Mouse (Mus musculus) heart, embryonic 14.5 days (tissue): ENCODE data around the gene Angel2. TPM values are rescaled to one million over a fixed set of nuclear protein-coding genes. Genes with fewer than 3 reads are reported as not detected.

Experiments used
- ATAC-seq: fragments of 200-750 bp; cut with Nextera tagmentation; 2 replicates; pipeline ENCODE4 v1.8.0; 2017; ENCODE audit warnings: low read depth, moderate TSS enrichment; ENCODE audit not compliant: insufficient number of reproducible peaks, insufficient read depth, low FRiP score
- H3K27ac ChIP-seq, 2 experiments: fragments of 200-500 bp in 1 of 2; fragments of 300-500 bp in 1 of 2; sonication (generic) in 1 of 2; replicated peaks in 1 of 2; 2 replicates each; pipeline ENCODE4 v1.5.1; 2012 to 2014; ENCODE audit warnings: low read depth in 2 of 2, low read length in 2 of 2, control low read depth in 1 of 2, mild to moderate bottlenecking in 1 of 2, mixed read lengths in 1 of 2; ENCODE audit not compliant: control insufficient read depth in 1 of 2, insufficient read depth in 1 of 2
- H3K27me3 ChIP-seq: fragments of 300-500 bp; sonication (generic); 2 replicates; pipeline ENCODE4 v1.6.1; 2014; ENCODE audit warnings: mild to moderate bottlenecking, low read length, control low read depth; ENCODE audit not compliant: control insufficient read depth, insufficient read depth
- H3K36me3 ChIP-seq: fragments of 300-500 bp; sonication (generic); 2 replicates; pipeline ENCODE4 v1.6.1; 2014; ENCODE audit warnings: mild to moderate bottlenecking, control low read depth, low read length, mixed read lengths; ENCODE audit not compliant: control insufficient read depth, insufficient read depth
- H3K4me1 ChIP-seq, 2 experiments: fragments of 200-500 bp in 1 of 2; fragments of 300-500 bp in 1 of 2; sonication (generic) in 1 of 2; 2 replicates each; pipeline ENCODE4 v1.6.1; 2012 to 2014; ENCODE audit warnings: low read length in 2 of 2, control low read depth in 1 of 2, mixed read lengths in 1 of 2; ENCODE audit not compliant: control insufficient read depth in 2 of 2, insufficient read depth in 2 of 2
- H3K4me2 ChIP-seq: fragments of 300-500 bp; sonication (generic); 2 replicates; pipeline ENCODE4 v1.6.1; 2014; ENCODE audit warnings: mild to moderate bottlenecking, low read length
- H3K4me3 ChIP-seq, 2 experiments: fragments of 200-500 bp in 1 of 2; fragments of 300-500 bp in 1 of 2; sonication (generic) in 1 of 2; 2 replicates each; pipeline ENCODE4 v1.5.1; 2012 to 2014; ENCODE audit warnings: low read length in 2 of 2, mild to moderate bottlenecking in 2 of 2, control low read depth in 1 of 2, low read depth in 1 of 2, moderate library complexity in 1 of 2; ENCODE audit not compliant: control insufficient read depth in 1 of 2, insufficient read depth in 1 of 2
- H3K9ac ChIP-seq: fragments of 300-500 bp; sonication (generic); 2 replicates; pipeline ENCODE4 v1.6.1; 2014; ENCODE audit warnings: mild to moderate bottlenecking, low read length
- H3K9me3 ChIP-seq: fragments of 300-500 bp; sonication (generic); 2 replicates; pipeline ENCODE4 v1.6.1; 2016; ENCODE audit warnings: low read length, control low read depth; ENCODE audit not compliant: control insufficient read depth
- WGBS: fragments of 180-500 bp; shearing (Covaris S2); extraction: QIAGEN DNeasy Blood & Tissue Kit; methylation state at CpG from one replicate; pipeline ENCODE4 v1.1.7; 2014; 5-methylcytosine and 5-hydroxymethylcytosine counted together
- polyA plus RNA-seq: library from polyadenylated mRNA; unstranded; fragments of >200 nt; fragmentation: Nextera tagmentation; extraction: Ambion mirVana; gene quantifications from 2 replicates; pipeline ENCODE4 v1.2.1, GENCODE M21; 2014

The Angel2 gene
- polyA plus RNA-seq, 1 experiment from 2014 or later: 28.6 TPM

- Histone ChIP-seq H3K4me1 (no peaks in the 10 kb centered on the region), H3K9ac (no peak overlapping the region), H3K27ac (no peak overlapping the region), H3K9me3 (no peaks in the 10 kb centered on the region), H3K27me3 (no peaks in the 10 kb centered on the region), H3K36me3 (no peaks in the 10 kb centered on the region), H3K4me3 (no peak overlapping the region), H3K4me2 (no peak overlapping the region)
- no peak for ATAC-seq
- WGBS: 81% methylated on average over 9 of the region's 9 CpGs
These were observed 64.6 kb downstream of the Angel2 start for GRCm38 (mm10) chr1:190989437-190990082.

- peaks cover 5% of the 10 kb centered on the region for H3K9me3 ChIP-seq
- no peaks in the 10 kb centered on the region for H3K36me3 ChIP-seq
- H3K4me2 ChIP-seq: no peak overlapping the region
- no peak overlapping the region for H3K9ac ChIP-seq
- no peaks in the 10 kb centered on the region for H3K27me3 ChIP-seq
- H3K4me1 ChIP-seq: peaks cover 4 to 6% of the 10 kb centered on the region in 2 experiments; a peak in 2 of 4 replicates
- H3K4me3 ChIP-seq: no peak overlapping the region
- 33% methylated on average over 7 of the region's 7 CpGs for WGBS
- no peak overlapping the region for H3K27ac ChIP-seq
- 0 out of 2 replicates have a peak, but pooled peaks have one; percentile 13 for ATAC-seq
These were observed 70.6 kb downstream of the Angel2 start for GRCm38 (mm10) chr1:190995548-190995947.

GRCm38 (mm10) chr1:190996346-190996877 lies 71.5 kb downstream of the Angel2 start:
- Histone ChIP-seq H3K4me1 (peaks cover 4 to 6% of the 10 kb centered on the region in 2 experiments; a peak in 2 of 4 replicates), H3K36me3 (no peaks in the 10 kb centered on the region), H3K4me2 (no peak overlapping the region), H3K27me3 (no peaks in the 10 kb centered on the region), H3K9me3 (peaks cover 5% of the 10 kb centered on the region), H3K9ac (no peak overlapping the region), H3K4me3 (no peak overlapping the region), H3K27ac (no peak overlapping the region)
- 73% methylated on average over 6 of the region's 6 CpGs for WGBS
- ATAC-seq: no peak

Other genes with a start within 250 kb of the Angel2 start
- gene Rps6kc1, start 13.3 kb upstream of the Angel2 start, polyA plus RNA-seq: 10.7 and 10.8 TPM in 2 replicates
- gene Vash2, start 54.2 kb downstream of the Angel2 start, polyA plus RNA-seq: 60.7 and 63.4 TPM in 2 replicates
- 3.5 and 4.0 TPM in 2 replicates for gene Flvcr1, start 101.0 kb downstream of the Angel2 start, polyA plus RNA-seq
- not detected in 2 replicates for gene Spata45, start 111.5 kb downstream of the Angel2 start, polyA plus RNA-seq
- 24.4 and 25.9 TPM in 2 replicates for gene Tatdn3, start 137.8 kb downstream of the Angel2 start, polyA plus RNA-seq
- gene Nsl1, start 137.9 kb downstream of the Angel2 start, polyA plus RNA-seq: 12.9 and 14.4 TPM in 2 replicates
- 2.5 and 3.0 TPM in 2 replicates for gene Batf3, start 172.7 kb downstream of the Angel2 start, polyA plus RNA-seq
- not detected in 2 replicates for gene Fam71a, start 239.7 kb downstream of the Angel2 start, polyA plus RNA-seq